Mouse (Mus musculus): Measurements from ENCODE around the gene Ggnbp2. TPM values are rescaled to one million over a fixed set of nuclear protein-coding genes. Genes with fewer than 3 reads are reported as not detected.

Gene Ggnbp2
- polyA plus RNA-seq, 1 experiment from 2014 or later: 80.2 TPM

GRCm38 (mm10) chr11:84869537-84870232 is 932 bp downstream of the Ggnbp2 start:
- Histone ChIP-seq H3K27ac (peak overlapping the region; percentile 91), H3K79me2 (ENCODE audit: inconsistent target) (peaks cover 66% of the 10 kb centered on the region), H3K4me3 (ENCODE audit: inconsistent target) (peak overlapping the region; percentile 92), H3K36me3 (ENCODE audit: inconsistent target) (peaks cover 8% of the 10 kb centered on the region; the same call in 1 of the 2 replicates)
- WGBS (ENCODE audit: missing documents): 2% methylated on average over 58 of the region's 61 CpGs

DNA sequence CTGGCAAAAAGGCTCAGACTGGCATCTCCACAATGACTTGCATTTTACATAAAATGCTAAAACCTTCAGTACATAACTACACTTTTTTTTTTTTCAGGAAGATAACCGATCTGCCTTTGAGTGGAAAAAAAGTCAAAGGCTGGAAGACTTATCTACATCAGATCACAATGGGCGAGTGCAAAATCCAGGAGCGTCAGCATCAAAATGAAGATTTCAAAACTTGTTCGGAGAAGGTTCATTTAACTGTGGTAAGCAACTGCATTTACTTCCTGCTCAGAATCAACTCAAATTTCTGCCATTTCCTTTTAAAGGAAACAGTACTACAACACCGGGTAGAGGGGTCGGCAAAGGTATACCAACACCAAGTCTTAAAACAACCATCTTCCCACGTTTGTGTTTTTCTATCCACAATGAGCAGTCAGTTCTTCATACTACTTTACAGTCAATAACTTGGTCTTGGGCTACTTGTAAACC is 1.8 kb downstream of the Ggnbp2 start:
- peak overlapping the region; percentile 92 for H3K4me3 ChIP-seq (ENCODE audit: inconsistent target)
- under 1% methylated on average over 7 of the region's 7 CpGs for WGBS (ENCODE audit: missing documents)
- H3K27ac ChIP-seq: peak overlapping the region; percentile 91
- H3K79me2 ChIP-seq (ENCODE audit: inconsistent target): peaks cover 75% of the 10 kb centered on the region
- H3K36me3 ChIP-seq (ENCODE audit: inconsistent target): peaks cover 8% of the 10 kb centered on the region; the same call in 1 of the 2 replicates

DNA sequence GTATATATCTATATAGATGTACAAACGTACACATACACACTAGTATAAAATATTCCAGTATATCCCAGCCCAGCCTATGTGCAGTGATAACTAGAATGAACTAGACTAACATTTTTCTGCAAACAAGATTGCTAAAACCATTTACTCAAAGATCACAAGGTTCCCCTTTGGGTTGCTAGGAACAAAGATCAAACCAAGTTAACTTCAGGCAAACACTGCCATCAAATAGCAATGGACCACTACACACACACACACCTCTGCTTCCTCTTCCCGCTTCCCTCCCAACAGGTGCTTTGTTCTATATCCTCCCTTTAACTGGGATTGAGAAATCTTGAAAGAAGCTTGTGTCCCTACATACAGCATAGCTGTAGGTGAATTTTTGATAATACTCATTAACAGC is 3.0 kb downstream of the Ggnbp2 start:
- peaks cover 84% of the 10 kb centered on the region for H3K79me2 ChIP-seq (ENCODE audit: inconsistent target)
- no peak overlapping the region for H3K4me3 ChIP-seq (ENCODE audit: inconsistent target)
- peaks cover 8% of the 10 kb centered on the region; the same call in 1 of the 2 replicates for H3K36me3 ChIP-seq (ENCODE audit: inconsistent target)
- no peak overlapping the region for H3K27ac ChIP-seq
- 79% methylated on average over 2 of the region's 2 CpGs for WGBS (ENCODE audit: missing documents)

GRCm38 (mm10) chr11:84865268-84865667 is 5.3 kb downstream of the Ggnbp2 start:
- Histone ChIP-seq H3K36me3 (ENCODE audit: inconsistent target) (peaks cover 13% of the 10 kb centered on the region), H3K27ac (no peak overlapping the region), H3K79me2 (ENCODE audit: inconsistent target) (peaks cover 92% of the 10 kb centered on the region), H3K4me3 (ENCODE audit: inconsistent target) (no peak overlapping the region)
- 56% methylated on average over 2 of the region's 2 CpGs for WGBS (ENCODE audit: missing documents)

DNA sequence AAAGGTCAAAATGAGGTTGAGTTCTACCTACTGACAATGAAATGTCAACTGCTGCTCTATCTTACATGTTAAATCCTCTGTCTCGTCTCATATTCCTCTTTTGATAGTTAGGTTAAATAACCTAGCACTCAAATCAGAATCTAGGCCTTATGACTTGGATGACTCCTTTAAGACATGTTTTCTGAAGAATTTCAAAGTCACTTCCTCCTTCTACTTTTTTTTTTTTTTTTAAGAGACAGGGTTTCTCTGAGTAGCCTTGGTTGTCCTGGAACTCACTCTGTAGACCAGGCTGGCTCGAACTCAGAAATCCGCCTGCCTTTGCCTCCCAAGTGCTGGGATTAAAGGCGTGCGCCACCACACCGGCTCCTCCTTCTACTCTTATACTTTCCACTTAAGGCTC is 15.3 kb downstream of the Ggnbp2 start:
- WGBS (ENCODE audit: missing documents): 92% methylated on average over 6 of the region's 6 CpGs
- Histone ChIP-seq H3K79me2 (ENCODE audit: inconsistent target) (peaks cover 68% of the 10 kb centered on the region), H3K36me3 (ENCODE audit: inconsistent target) (peaks cover 61% of the 10 kb centered on the region), H3K27ac (no peak overlapping the region), H3K4me3 (ENCODE audit: inconsistent target) (no peak overlapping the region)

DNA sequence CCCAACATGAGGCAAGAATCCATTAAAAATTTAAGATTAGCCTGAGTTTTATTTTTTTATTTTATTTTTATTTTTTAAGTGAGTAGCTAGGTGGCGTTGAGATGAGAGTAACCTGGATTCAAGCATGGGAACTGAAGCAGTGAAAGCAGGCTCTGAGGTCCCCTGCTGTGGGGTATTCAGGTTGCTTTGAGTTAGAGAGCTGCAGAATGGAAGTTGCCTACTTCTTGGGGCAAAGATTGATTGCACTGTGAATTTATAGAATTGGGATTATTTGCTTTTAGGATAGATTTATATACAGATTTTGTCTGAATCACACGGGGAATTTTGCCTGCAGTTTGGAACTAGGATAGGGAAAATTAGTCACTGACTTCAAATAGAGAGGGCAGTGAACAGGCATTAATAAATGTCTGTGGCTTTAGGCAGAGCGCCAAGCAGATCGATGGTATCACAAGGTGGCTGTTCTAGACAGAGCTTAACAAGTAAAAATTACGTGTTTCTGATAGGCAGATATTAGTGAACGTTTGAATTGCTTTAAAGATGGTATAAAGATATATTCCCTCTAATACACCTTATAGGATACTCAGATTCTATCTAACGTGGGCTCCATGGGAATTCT is 23.0 kb downstream of the Ggnbp2 start:
- Histone ChIP-seq H3K27ac (no peak overlapping the region), H3K4me3 (ENCODE audit: inconsistent target) (no peak overlapping the region), H3K79me2 (ENCODE audit: inconsistent target) (peaks cover 31% of the 10 kb centered on the region; the same call in 1 of the 2 replicates), H3K36me3 (ENCODE audit: inconsistent target) (peaks cover 57% of the 10 kb centered on the region)
- 82% methylated on average over 7 of the region's 7 CpGs for WGBS (ENCODE audit: missing documents)

DNA sequence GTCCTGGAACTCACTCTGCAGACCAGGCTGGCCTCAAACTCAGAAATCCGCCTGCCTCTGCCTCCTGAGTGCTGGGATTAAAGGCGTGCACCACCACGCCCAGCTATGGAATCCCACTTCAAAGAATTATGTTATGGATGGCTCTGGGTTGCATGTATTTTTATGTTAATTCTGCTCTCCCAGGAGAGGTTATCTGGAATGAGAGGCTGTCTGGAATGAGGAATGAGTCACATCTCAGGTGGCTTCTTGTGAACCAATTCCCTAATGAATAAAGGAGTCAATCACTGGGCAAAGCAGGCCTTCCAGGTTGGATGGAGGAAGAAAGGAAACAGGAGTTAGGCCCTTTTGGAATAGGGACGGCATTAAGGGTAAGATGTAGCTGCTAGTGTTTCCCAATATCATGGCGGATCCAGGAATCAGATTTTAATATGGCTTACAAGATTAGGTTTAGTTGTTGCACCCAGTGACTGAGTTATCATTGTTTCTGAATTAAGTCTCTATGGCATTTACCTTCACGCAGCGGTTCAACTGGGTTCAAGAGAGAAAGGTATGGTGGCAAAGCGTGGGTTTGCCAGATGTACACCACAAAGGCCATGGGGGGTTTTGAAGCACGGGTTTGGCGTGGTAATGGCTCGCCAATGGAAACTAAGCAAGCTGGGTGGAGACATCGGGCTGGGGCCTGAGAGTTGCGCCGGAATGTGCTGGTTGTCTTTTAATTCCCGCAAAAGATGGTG is 23.7 kb downstream of the Ggnbp2 start:
- Histone ChIP-seq H3K79me2 (ENCODE audit: inconsistent target) (peaks cover 35% of the 10 kb centered on the region; the same call in 1 of the 2 replicates), H3K4me3 (ENCODE audit: inconsistent target) (no peak overlapping the region), H3K27ac (no peak overlapping the region), H3K36me3 (ENCODE audit: inconsistent target) (peaks cover 54% of the 10 kb centered on the region)
- WGBS (ENCODE audit: missing documents): 98% methylated on average over 13 of the region's 15 CpGs

DNA sequence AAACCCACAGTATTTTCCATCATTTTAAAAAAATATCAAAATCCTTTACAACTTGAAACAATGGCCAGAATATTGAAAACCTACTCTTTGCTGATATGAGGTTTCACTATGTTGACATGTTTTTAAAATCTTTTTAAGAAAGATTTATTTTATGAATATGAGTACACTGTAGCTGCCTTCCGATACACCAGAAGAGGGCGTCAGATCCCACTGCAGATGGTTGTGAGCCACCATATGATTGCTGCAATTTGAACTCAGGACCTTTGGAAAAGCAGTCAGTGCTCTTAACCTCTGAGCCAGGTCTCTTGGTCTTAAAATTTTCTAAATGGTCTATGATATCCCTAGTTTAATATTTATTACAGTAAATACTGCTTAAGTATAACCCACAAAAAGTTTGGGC is 31.3 kb downstream of the Ggnbp2 start:
- 88% methylated on average over 2 of the region's 2 CpGs for WGBS (ENCODE audit: missing documents)

GRCm38 (mm10) chr11:84829495-84829894 is 41.1 kb downstream of the Ggnbp2 start:
- peaks cover 36% of the 10 kb centered on the region for H3K36me3 ChIP-seq (ENCODE audit: inconsistent target)
- WGBS (ENCODE audit: missing documents): 64% methylated on average over 11 of the region's 11 CpGs

More for the DNA sequence above, 31.3 kb downstream of the Ggnbp2 start:
- Histone ChIP-seq H3K4me3 (ENCODE audit: inconsistent target) (no peak overlapping the region), H3K79me2 (ENCODE audit: inconsistent target) (peaks cover 21% of the 10 kb centered on the region; the same call in 1 of the 2 replicates), H3K27ac (no peak overlapping the region), H3K36me3 (ENCODE audit: inconsistent target) (peaks cover 63% of the 10 kb centered on the region)

DNA sequence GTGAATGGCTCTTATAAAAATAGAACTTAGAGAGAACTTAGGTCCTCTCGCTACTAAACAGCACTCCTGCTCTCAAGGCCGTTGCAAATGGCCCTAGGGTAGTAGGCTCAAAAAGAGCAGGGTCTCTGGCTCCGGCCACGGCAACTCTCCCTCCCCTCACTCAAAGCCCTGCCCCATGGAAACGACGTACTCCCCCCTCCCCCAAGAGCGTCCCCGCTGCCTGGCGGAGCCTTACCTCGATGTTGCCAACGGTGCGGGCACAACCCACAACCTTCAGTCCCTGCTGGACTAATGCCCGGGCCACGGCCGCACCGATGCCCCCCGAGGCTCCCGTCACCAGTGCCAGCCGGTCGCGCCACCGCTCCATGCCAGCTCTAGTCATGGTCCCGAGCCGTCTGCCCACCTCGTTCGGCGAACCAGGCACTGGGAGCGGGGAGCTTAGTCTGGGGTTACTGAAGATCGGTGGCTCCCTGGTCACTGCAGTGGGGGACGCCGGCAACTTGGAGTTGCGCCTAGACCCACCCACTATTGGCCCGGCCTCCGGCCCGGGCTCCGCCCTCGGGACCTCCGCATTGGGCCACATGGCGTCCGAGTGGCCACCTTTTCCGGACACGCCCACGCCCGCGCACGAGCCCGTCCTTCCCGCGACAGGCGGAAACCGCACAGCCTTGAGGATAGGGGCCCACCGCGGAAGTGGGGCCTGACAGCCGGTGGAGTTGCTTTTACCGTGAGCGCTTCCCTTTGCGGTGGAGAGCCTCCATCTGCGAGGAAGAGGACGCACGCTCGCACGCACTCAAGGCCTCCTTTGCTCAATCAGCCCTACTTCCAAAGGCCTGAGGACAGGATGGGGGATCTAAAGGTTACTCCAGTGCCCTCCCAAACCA is 41.9 kb downstream of the Ggnbp2 start, which contains the start of gene Dhrs11:
Dhrs11 (minus strand) TSS at position 479 of the 884 bp plus-strand sequence.
- Histone ChIP-seq H3K36me3 (ENCODE audit: inconsistent target) (peaks cover 32% of the 10 kb centered on the region), H3K4me3 (ENCODE audit: inconsistent target) (peak within 1 kb of the TSS; percentile 67), H3K27ac (peak within 1 kb of the TSS; percentile 75), H3K79me2 (ENCODE audit: inconsistent target) (peaks cover 14% of the 10 kb centered on the region; the same call in 1 of the 2 replicates)
- whole genome bisulfite sequencing (ENCODE audit: missing documents): under 1% methylated on average over 61 of the region's 62 CpGs

More at GRCm38 (mm10) chr11:84829495-84829894, 41.1 kb downstream of the Ggnbp2 start:
- peak overlapping the region; percentile 17; the same call in 1 of the 2 replicates for H3K4me3 ChIP-seq (ENCODE audit: inconsistent target)
- H3K27ac ChIP-seq: peak overlapping the region; percentile 75
- H3K79me2 ChIP-seq (ENCODE audit: inconsistent target): peaks cover 14% of the 10 kb centered on the region; the same call in 1 of the 2 replicates

GRCm38 (mm10) chr11:84827901-84828503 is 42.6 kb downstream of the Ggnbp2 start:
- Histone ChIP-seq H3K4me3 (ENCODE audit: inconsistent target) (peak overlapping the region; percentile 67), H3K27ac (peak overlapping the region; percentile 58), H3K79me2 (ENCODE audit: inconsistent target) (peaks cover 14% of the 10 kb centered on the region; the same call in 1 of the 2 replicates), H3K36me3 (ENCODE audit: inconsistent target) (peaks cover 26% of the 10 kb centered on the region)
- 38% methylated on average over 3 of the region's 3 CpGs for WGBS (ENCODE audit: missing documents)

DNA sequence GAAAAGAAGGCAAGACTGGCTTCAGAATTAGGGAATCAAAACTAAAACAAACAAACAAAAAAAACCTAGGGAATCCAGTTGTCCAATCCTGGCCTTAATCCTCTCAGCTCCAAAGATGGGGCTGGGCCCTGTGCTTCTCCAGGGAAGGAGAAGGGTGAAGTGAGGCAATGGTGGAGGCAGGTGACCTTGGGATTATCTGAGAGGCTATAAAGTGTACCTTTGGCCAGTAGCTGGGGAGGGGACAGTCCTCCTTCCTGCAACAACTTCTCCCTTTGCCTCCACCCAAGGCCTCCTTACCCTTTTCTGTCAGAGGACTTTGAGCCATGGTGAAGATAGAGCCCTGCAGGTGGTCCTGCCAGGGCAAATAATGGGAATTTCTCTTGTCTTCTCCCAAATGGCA is 43.1 kb downstream of the Ggnbp2 start:
- Histone ChIP-seq H3K36me3 (ENCODE audit: inconsistent target) (peaks cover 21% of the 10 kb centered on the region), H3K27ac (no peak overlapping the region), H3K79me2 (ENCODE audit: inconsistent target) (peaks cover 14% of the 10 kb centered on the region; the same call in 1 of the 2 replicates), H3K4me3 (ENCODE audit: inconsistent target) (no peak overlapping the region)

GRCm38 (mm10) chr11:84826185-84826584 is 44.4 kb downstream of the Ggnbp2 start:
- peaks cover 13% of the 10 kb centered on the region; the same call in 1 of the 2 replicates for H3K36me3 ChIP-seq (ENCODE audit: inconsistent target)
- no peak overlapping the region for H3K4me3 ChIP-seq (ENCODE audit: inconsistent target)
- WGBS (ENCODE audit: missing documents): 75% methylated on average over 3 of the region's 3 CpGs
- peaks cover 14% of the 10 kb centered on the region; the same call in 1 of the 2 replicates for H3K79me2 ChIP-seq (ENCODE audit: inconsistent target)
- H3K27ac ChIP-seq: no peak overlapping the region

Measured in macrophage (primary cell).